Mouse (Mus musculus) C2C12 (cell line): ENCODE results near the gene Col19a1. TPM values are rescaled to one million over a fixed set of nuclear protein-coding genes. Genes with fewer than 3 reads are reported as not detected.

Source experiments
- H3K27me3 ChIP-seq: one replicate; pipeline ENCODE4 v1.6.1; 2011; ENCODE audit not compliant: control insufficient read depth, insufficient read depth, insufficient read length
- H3K36me3 ChIP-seq: one replicate; pipeline ENCODE4 v1.6.1; 2011; ENCODE audit not compliant: control insufficient read depth, insufficient read depth
- H3K4me3 ChIP-seq: one replicate; pipeline ENCODE4 v1.5.1; 2011; ENCODE audit warnings: mild to moderate bottlenecking, control low read depth; ENCODE audit not compliant: poor library complexity, insufficient read depth, severe bottlenecking
- H3K79me2 ChIP-seq: one replicate; pipeline ENCODE4 v1.6.1; 2011; ENCODE audit not compliant: control insufficient read depth, insufficient read depth
- H3K79me3 ChIP-seq: one replicate; pipeline ENCODE4 v1.6.1; 2011; ENCODE audit warnings: low read depth, control low read depth
- H3ac ChIP-seq: one replicate; pipeline ENCODE3; 2011; ENCODE audit warnings: low read depth; ENCODE audit not compliant: control insufficient read depth, insufficient read length
- CEBPB ChIP-seq: IDR thresholded peaks from one replicate; pipeline ENCODE4 v1.6.1; 2011; ENCODE audit warnings: low read depth, mild to moderate bottlenecking, control low read depth, moderate library complexity
- CTCF ChIP-seq: IDR thresholded peaks from one replicate; pipeline ENCODE4 v1.5.1; 2011; ENCODE audit not compliant: control insufficient read depth, insufficient read depth, insufficient read length
- FOSL1 ChIP-seq: IDR thresholded peaks from one replicate; pipeline ENCODE4 v1.8.0; 2011; ENCODE audit warnings: mild to moderate bottlenecking, low read length; ENCODE audit not compliant: poor library complexity, insufficient read depth, severe bottlenecking
- MAX ChIP-seq: IDR thresholded peaks from one replicate; pipeline ENCODE4 v1.6.1; 2011; ENCODE audit warnings: mild to moderate bottlenecking, control low read depth
- MYOD1 ChIP-seq: IDR thresholded peaks from one replicate; pipeline ENCODE4 v1.6.1; 2011; ENCODE audit warnings: low read depth; ENCODE audit not compliant: control insufficient read depth, insufficient read length
- MYOG ChIP-seq: IDR thresholded peaks from one replicate; pipeline ENCODE4 v1.6.1; 2011; ENCODE audit not compliant: control insufficient read depth, insufficient read length; ENCODE audit errors: extremely low read depth
- USF1 ChIP-seq: IDR thresholded peaks from one replicate; pipeline ENCODE4 v1.6.1; 2011; ENCODE audit warnings: low read depth, mild to moderate bottlenecking, control low read depth, moderate library complexity
- polyA plus RNA-seq: library from polyadenylated mRNA; unstranded; fragments of >200 nt; fragmentation: generic; extraction: Trizol; gene quantifications from one replicate; pipeline ENCODE4 v1.2.1, GENCODE M21; 2012; ENCODE audit warnings: missing spikeins

Col19a1 gene
- polyA plus RNA-seq, 1 experiment = 0.01 TPM

GRCm38 (mm10) chr1:24564113-24564512 is 23.2 kb downstream of the Col19a1 start:
- no peak overlapping the region for H3K4me3 ChIP-seq
- H3K27me3 ChIP-seq = no peaks in the 10 kb centered on the region
- TF ChIP-seq MYOD1 = no peak
- TF ChIP-seq MYOG = no peak
- no peak for TF ChIP-seq FOSL1
- TF ChIP-seq CTCF = no peak
- no peak for TF ChIP-seq USF1
- TF ChIP-seq CEBPB = no peak
- TF ChIP-seq MAX = no peak
- H3ac ChIP-seq = no peak overlapping the region
- no peaks in the 10 kb centered on the region for H3K36me3 ChIP-seq
- H3K79me2 ChIP-seq = no peaks in the 10 kb centered on the region
- no peaks in the 10 kb centered on the region for H3K79me3 ChIP-seq

- Histone ChIP-seq H3K27me3 (no peaks in the 10 kb centered on the region), H3K36me3 (no peaks in the 10 kb centered on the region), H3K79me2 (no peaks in the 10 kb centered on the region), H3K4me3 (no peak overlapping the region), H3ac (no peak overlapping the region), H3K79me3 (no peaks in the 10 kb centered on the region)
- TF ChIP-seq MYOD1 (no peak), FOSL1 (no peak), CTCF (no peak), MYOG (no peak), CEBPB (no peak), USF1 (no peak), MAX (no peak)
These were observed 29.3 kb downstream of the Col19a1 start for GRCm38 (mm10) chr1:24558005-24558404.

GRCm38 (mm10) chr1:24553462-24553861 is 33.8 kb downstream of the Col19a1 start:
- Histone ChIP-seq H3K4me3 (no peak overlapping the region), H3K36me3 (no peaks in the 10 kb centered on the region), H3K79me3 (no peaks in the 10 kb centered on the region), H3K79me2 (no peaks in the 10 kb centered on the region), H3ac (no peak overlapping the region), H3K27me3 (no peaks in the 10 kb centered on the region)
- TF ChIP-seq MAX (peak; percentile 68), MYOD1 (peak; percentile 93), CTCF (no peak), USF1 (peak; percentile 97), FOSL1 (peak; percentile 53), CEBPB (peak; percentile 24), MYOG (no peak)

- H3K27me3 ChIP-seq = no peaks in the 10 kb centered on the region
- H3K79me2 ChIP-seq = no peaks in the 10 kb centered on the region
- H3K79me3 ChIP-seq = no peaks in the 10 kb centered on the region
- TF ChIP-seq FOSL1 (no peak), CTCF (no peak), MYOD1 (no peak), USF1 (no peak), MAX (no peak), CEBPB (no peak), MYOG (no peak)
- no peaks in the 10 kb centered on the region for H3K36me3 ChIP-seq
- H3ac ChIP-seq = no peak overlapping the region
- H3K4me3 ChIP-seq = no peak overlapping the region
These were observed 36.6 kb downstream of the Col19a1 start for GRCm38 (mm10) chr1:24550560-24551280.

- no peak overlapping the region for H3ac ChIP-seq
- no peaks in the 10 kb centered on the region for H3K36me3 ChIP-seq
- H3K79me2 ChIP-seq = no peaks in the 10 kb centered on the region
- H3K27me3 ChIP-seq = no peaks in the 10 kb centered on the region
- H3K4me3 ChIP-seq = no peak overlapping the region
- H3K79me3 ChIP-seq = no peaks in the 10 kb centered on the region
- TF ChIP-seq CEBPB = no peak
These were observed 37.2 kb downstream of the Col19a1 start for GRCm38 (mm10) chr1:24550031-24550430.

- H3K79me3 ChIP-seq = no peaks in the 10 kb centered on the region
These were observed 38.2 kb downstream of the Col19a1 start for GRCm38 (mm10) chr1:24549050-24549449.

More at GRCm38 (mm10) chr1:24549050-24549449, 38.2 kb downstream of the Col19a1 start:
- no peaks in the 10 kb centered on the region for H3K27me3 ChIP-seq
- H3K4me3 ChIP-seq = no peak overlapping the region
- TF ChIP-seq CEBPB (no peak), MYOD1 (no peak), FOSL1 (no peak), MYOG (no peak), MAX (no peak), USF1 (no peak), CTCF (no peak)
- H3ac ChIP-seq = no peak overlapping the region
- H3K36me3 ChIP-seq = no peaks in the 10 kb centered on the region
- no peaks in the 10 kb centered on the region for H3K79me2 ChIP-seq
